Mouse (Mus musculus): ENCODE measurements at regions not wholly inside any gene's neighbourhood (a gene's known extent, or its start where the extent isn't known, plus 50 kb on each side); places are given as distances from the start of the nearest gene placed in this dataset.

- Histone ChIP-seq H3K9me3 (replicated peaks; ENCODE audit: low read length) (no peaks in the 10 kb centered on the region), H3K4me1 (ENCODE audit: control insufficient read depth in 1 of 2, insufficient read depth in 2 of 2) (no peaks in the 10 kb centered on the region; a peak in 1 of 4 replicates), H3K9ac (ENCODE audit: insufficient read depth, low read depth) (no peak overlapping the region), H3K36me3 (replicated peaks in 1 of 2; ENCODE audit: control insufficient read depth in 1 of 2, insufficient read depth in 1 of 2, low read length in 1 of 2) (no peaks in the 10 kb centered on the region), H3K4me3 (replicated peaks in 1 of 3; ENCODE audit: low read depth in 2 of 3, low read length in 2 of 3, poor library complexity in 1 of 3) (no peak overlapping the region), H3K4me2 (ENCODE audit: insufficient read depth, low read depth, poor library complexity, severe bottlenecking) (no peak overlapping the region), H3K79me2 (replicated peaks; ENCODE audit: control insufficient read depth, extremely low read depth, insufficient read depth, poor library complexity, severe bottlenecking) (no peaks in the 10 kb centered on the region), H3K27me3 (replicated peaks) (no peaks in the 10 kb centered on the region), H3K27ac (ENCODE audit: insufficient read depth, low read depth) (no peak overlapping the region)
- in situ Hi-C loops (cut with MboI; ENCODE audit: low pct_ligation_motif_present, low pct_unique_long_range_greater_than_20kb, low sequenced_read_pairs) = no loop called here
- DNase-seq (ENCODE audit: extremely low read depth) = no peak
- TF ChIP-seq RAD21 (IDR thresholded peaks at IDR 0.05; ENCODE audit: low read depth, low read length) = no peak
- no peak for TF ChIP-seq ZMIZ1 (IDR thresholded peaks at IDR 0.05; ENCODE audit: low read depth, low read length)
- no peak for TF ChIP-seq CTCF (conservative IDR thresholded peaks at IDR 0.05 in 1 of 2, IDR thresholded peaks at IDR 0.05 in 1 of 2; ENCODE audit: low read depth in 2 of 2, low read length in 2 of 2)
- no peak for TF ChIP-seq HCFC1 (IDR thresholded peaks at IDR 0.05; ENCODE audit: low read depth, low read length)
- TF ChIP-seq E2F4 (IDR thresholded peaks at IDR 0.05; ENCODE audit: insufficient replicate concordance, low read depth, low read length) = no peak
- no peak for TF ChIP-seq MYC (IDR thresholded peaks at IDR 0.05; ENCODE audit: low read depth, low read length)
- TF ChIP-seq ZKSCAN1 (IDR thresholded peaks at IDR 0.05; ENCODE audit: borderline replicate concordance, low read depth, low read length) = no peak
- TF ChIP-seq NELFE (IDR thresholded peaks at IDR 0.05; ENCODE audit: low read depth, low read length) = no peak
- dilution Hi-C loops (cut with MboI; ENCODE audit: extremely low pct_ligation_motif_present, extremely low pct_unique_long_range_greater_than_20kb, low sequenced_read_pairs) = no loop called here
Observed at GRCm38 (mm10) chr4:55874875-55875274, 342.6 kb upstream of the Klf4 start.

- Histone ChIP-seq H3K4me1 (ENCODE audit: control insufficient read depth in 1 of 2, insufficient read depth in 2 of 2) (no peaks in the 10 kb centered on the region; a peak in 1 of 4 replicates), H3K4me2 (ENCODE audit: insufficient read depth, low read depth, poor library complexity, severe bottlenecking) (no peak overlapping the region), H3K9ac (ENCODE audit: insufficient read depth, low read depth) (no peak overlapping the region), H3K4me3 (replicated peaks in 1 of 3; ENCODE audit: low read depth in 2 of 3, low read length in 2 of 3, poor library complexity in 1 of 3) (no peak overlapping the region), H3K27me3 (replicated peaks) (no peaks in the 10 kb centered on the region), H3K27ac (ENCODE audit: insufficient read depth, low read depth) (no peak overlapping the region), H3K79me2 (replicated peaks; ENCODE audit: control insufficient read depth, extremely low read depth, insufficient read depth, poor library complexity, severe bottlenecking) (no peaks in the 10 kb centered on the region), H3K9me3 (replicated peaks; ENCODE audit: low read length) (no peaks in the 10 kb centered on the region), H3K36me3 (replicated peaks in 1 of 2; ENCODE audit: control insufficient read depth in 1 of 2, insufficient read depth in 1 of 2, low read length in 1 of 2) (no peaks in the 10 kb centered on the region)
- DNase-seq (ENCODE audit: extremely low read depth) = no peak
- TF ChIP-seq SIN3A (IDR thresholded peaks at IDR 0.05; ENCODE audit: low read length) (no peak), BHLHE40 (IDR thresholded peaks at IDR 0.05; ENCODE audit: low read depth, low read length) (no peak), JUND (conservative IDR thresholded peaks at IDR 0.05; ENCODE audit: low read depth, low read length) (no peak)
- in situ Hi-C loops (cut with MboI; ENCODE audit: low pct_ligation_motif_present, low pct_unique_long_range_greater_than_20kb, low sequenced_read_pairs) = no loop called here
- dilution Hi-C loops (cut with MboI; ENCODE audit: extremely low pct_ligation_motif_present, extremely low pct_unique_long_range_greater_than_20kb, low sequenced_read_pairs) = no loop called here
Observed at GRCm38 (mm10) chr4:55874276-55874675, 342.0 kb upstream of the Klf4 start.

DNA sequence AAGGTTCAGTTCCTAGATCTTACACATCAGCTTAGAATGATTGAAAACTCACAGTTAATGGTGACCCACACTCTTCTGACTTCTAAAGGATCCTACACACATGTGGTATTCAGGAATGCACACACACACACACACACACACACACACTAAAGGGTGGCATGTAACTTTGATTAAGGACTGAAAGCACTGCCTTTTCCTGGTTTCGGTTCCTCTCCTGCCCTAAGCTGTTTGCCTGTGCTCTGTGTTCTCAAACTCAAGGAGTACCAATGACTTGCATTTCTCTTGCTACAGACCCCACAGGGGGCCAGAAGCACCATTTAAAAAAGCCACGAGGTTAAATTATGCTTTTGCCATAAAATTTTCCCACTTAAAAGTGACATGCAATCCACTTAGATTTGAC is 327.8 kb upstream of the Klf4 start:
- H3K36me3 ChIP-seq (replicated peaks in 1 of 2; ENCODE audit: control insufficient read depth in 1 of 2, insufficient read depth in 1 of 2, low read length in 1 of 2) = no peaks in the 10 kb centered on the region
- H3K9ac ChIP-seq (ENCODE audit: insufficient read depth, low read depth) = no peak overlapping the region
- H3K4me2 ChIP-seq (ENCODE audit: insufficient read depth, low read depth, poor library complexity, severe bottlenecking) = no peak overlapping the region
- H3K79me2 ChIP-seq (replicated peaks; ENCODE audit: control insufficient read depth, extremely low read depth, insufficient read depth, poor library complexity, severe bottlenecking) = no peaks in the 10 kb centered on the region
- H3K4me3 ChIP-seq (replicated peaks in 1 of 3; ENCODE audit: low read depth in 2 of 3, low read length in 2 of 3, poor library complexity in 1 of 3) = no peak overlapping the region
- in situ Hi-C loops (cut with MboI; ENCODE audit: low pct_ligation_motif_present, low pct_unique_long_range_greater_than_20kb, low sequenced_read_pairs) = no loop called here
- peak; percentile 27 for DNase-seq (ENCODE audit: extremely low read depth)
- no peak overlapping the region for H3K27ac ChIP-seq (ENCODE audit: insufficient read depth, low read depth)
- dilution Hi-C loops (cut with MboI; ENCODE audit: extremely low pct_ligation_motif_present, extremely low pct_unique_long_range_greater_than_20kb, low sequenced_read_pairs) = no loop called here
- H3K9me3 ChIP-seq (replicated peaks; ENCODE audit: low read length) = no peaks in the 10 kb centered on the region
- H3K27me3 ChIP-seq (replicated peaks) = no peaks in the 10 kb centered on the region
- peak; percentile 70 for TF ChIP-seq EP300 (IDR thresholded peaks at IDR 0.05; ENCODE audit: low read length)
- peak; percentile 79 for TF ChIP-seq IRF4 (IDR thresholded peaks at IDR 0.05; ENCODE audit: low read depth, low read length)
- TF ChIP-seq USF2 (conservative IDR thresholded peaks at IDR 0.05; ENCODE audit: low read depth, low read length) = no peak
- H3K4me1 ChIP-seq (ENCODE audit: control insufficient read depth in 1 of 2, insufficient read depth in 2 of 2) = peaks cover 3 to 11% of the 10 kb centered on the region in 2 experiments; a peak in 3 of 4 replicates

All from CH12.LX (cell line).